Mouse (Mus musculus): ENCODE results near the gene Peli2. TPM values are rescaled to one million over a fixed set of nuclear protein-coding genes. Genes with fewer than 3 reads are reported as not detected.
A peak's percentile ranks its signal among the peaks of the same experiment; 100 is the strongest.

The Peli2 gene
- polyA plus RNA-seq, 1 experiment from 2014 or later = 11.2 TPM

DNA sequence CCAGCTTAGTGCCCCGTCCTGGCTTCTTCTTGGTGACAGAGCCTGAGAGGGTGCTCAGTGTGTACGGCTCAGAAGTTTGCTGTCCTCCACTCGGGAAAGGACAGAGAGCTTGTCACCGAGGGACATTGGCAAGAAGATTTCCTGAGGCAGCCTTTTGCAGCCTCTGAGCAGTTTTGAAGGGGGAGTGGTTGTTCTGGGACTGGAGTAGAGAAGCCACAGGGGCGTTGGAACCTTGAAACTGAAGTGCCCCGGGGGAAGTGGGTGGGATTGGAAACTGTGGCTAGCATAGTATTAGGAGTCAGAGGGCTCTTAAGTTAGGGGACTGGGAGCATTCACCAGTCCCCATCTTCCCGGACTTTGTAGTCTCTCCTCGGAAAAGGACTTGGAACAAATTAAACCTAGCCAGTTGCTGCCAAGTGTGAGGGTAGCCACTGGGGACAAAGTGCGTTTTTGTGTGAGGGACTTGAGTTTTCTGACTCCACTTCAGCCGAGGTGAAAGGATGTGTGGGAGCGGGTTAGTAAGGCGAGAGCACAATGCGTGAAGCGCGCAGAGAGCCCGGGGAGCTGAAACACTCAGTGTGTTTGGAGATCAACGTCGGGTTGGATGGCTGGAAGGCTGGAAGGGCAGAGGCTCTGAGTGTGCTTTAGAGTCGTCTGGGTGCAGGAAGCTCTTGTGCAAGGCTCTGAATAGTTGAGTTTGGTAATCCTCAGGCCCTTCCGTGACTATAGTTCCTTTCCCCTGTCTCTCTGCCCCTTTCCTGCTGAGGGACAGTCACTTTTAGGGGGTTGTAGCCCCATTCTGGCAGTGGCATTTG, 10.3 kb downstream of the Peli2 start:
- Histone ChIP-seq H3K4me3 (ENCODE audit: low read depth, low read length) (no peak overlapping the region), H3K36me3 (ENCODE audit: control insufficient read depth, insufficient read depth, low read length) (no peaks in the 10 kb centered on the region), H3K4me1 (ENCODE audit: control insufficient read depth, insufficient read depth, low read length) (peaks cover 41% of the 10 kb centered on the region), H3K9me3 (ENCODE audit: control insufficient read depth, low read depth, low read length) (no peaks in the 10 kb centered on the region), H3K27ac (ENCODE audit: low read length) (peak overlapping the region; percentile 44; the same call in 1 of the 2 replicates), H3K4me2 (replicated peaks; ENCODE audit: low read depth, low read length) (no peak overlapping the region), H3K9ac (replicated peaks; ENCODE audit: low read depth, low read length) (no peak overlapping the region), H3K27me3 (ENCODE audit: control insufficient read depth, insufficient read depth, low read length) (no peaks in the 10 kb centered on the region)
- WGBS = 57% methylated on average over 20 of the region's 20 CpGs
- no peak for ATAC-seq (ENCODE audit: insufficient number of reproducible peaks, insufficient read depth, low FRiP score, low read depth)

DNA sequence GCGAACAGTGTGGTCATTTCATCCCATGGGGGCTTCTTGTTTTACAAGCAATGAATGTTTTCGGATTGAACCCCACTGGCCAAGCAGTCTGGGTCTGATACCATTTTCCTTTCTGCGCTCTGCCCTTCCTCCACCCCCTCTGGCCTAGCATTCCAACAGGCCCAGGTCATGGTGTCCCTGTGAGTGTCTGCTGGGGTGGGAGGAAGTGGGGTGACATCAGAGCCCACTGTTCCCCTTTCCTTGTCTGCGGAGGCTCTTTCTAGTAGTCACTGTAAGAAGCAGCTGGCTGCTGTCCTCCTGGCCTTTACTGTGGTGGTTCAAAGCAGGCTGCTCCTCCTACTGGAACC, 10.9 kb downstream of the Peli2 start:
- Histone ChIP-seq H3K4me3 (ENCODE audit: low read depth, low read length) (no peak overlapping the region), H3K36me3 (ENCODE audit: control insufficient read depth, insufficient read depth, low read length) (no peaks in the 10 kb centered on the region), H3K4me1 (ENCODE audit: control insufficient read depth, insufficient read depth, low read length) (peaks cover 45% of the 10 kb centered on the region), H3K27me3 (ENCODE audit: control insufficient read depth, insufficient read depth, low read length) (no peaks in the 10 kb centered on the region), H3K9me3 (ENCODE audit: control insufficient read depth, low read depth, low read length) (no peaks in the 10 kb centered on the region), H3K27ac (ENCODE audit: low read length) (peak overlapping the region; percentile 44; the same call in 1 of the 2 replicates), H3K9ac (replicated peaks; ENCODE audit: low read depth, low read length) (no peak overlapping the region), H3K4me2 (replicated peaks; ENCODE audit: low read depth, low read length) (no peak overlapping the region)
- WGBS = 61% methylated on average over 4 of the region's 4 CpGs
- ATAC-seq (ENCODE audit: insufficient number of reproducible peaks, insufficient read depth, low FRiP score, low read depth) = 0 out of 2 replicates have a peak, but pooled peaks have one; percentile 43

DNA sequence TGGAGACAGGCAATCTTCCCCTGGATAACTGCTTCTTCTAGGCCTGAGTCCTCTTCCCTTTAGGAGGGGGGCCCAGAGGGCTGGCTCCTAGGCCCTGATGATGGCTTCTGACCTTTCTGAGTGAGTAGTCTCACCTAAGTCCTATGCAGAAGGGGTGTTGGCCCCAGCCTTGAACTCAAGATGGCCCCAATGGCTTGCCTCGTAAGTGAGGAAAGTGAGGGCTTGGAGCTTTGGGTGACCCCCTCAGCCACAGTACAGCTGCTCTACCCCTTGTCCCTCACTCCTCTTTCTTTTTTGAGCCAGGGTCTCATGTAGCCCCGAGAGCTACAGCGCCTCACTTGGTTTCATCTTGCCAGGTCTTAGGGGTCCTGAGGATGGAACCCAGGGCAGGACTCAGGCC, 11.6 kb downstream of the Peli2 start:
- Histone ChIP-seq H3K4me2 (replicated peaks; ENCODE audit: low read depth, low read length) (no peak overlapping the region), H3K4me3 (ENCODE audit: low read depth, low read length) (no peak overlapping the region), H3K27ac (ENCODE audit: low read length) (0 out of 2 replicates have a peak overlapping the region, but pooled peaks have one; percentile 2), H3K27me3 (ENCODE audit: control insufficient read depth, insufficient read depth, low read length) (no peaks in the 10 kb centered on the region), H3K9me3 (ENCODE audit: control insufficient read depth, low read depth, low read length) (no peaks in the 10 kb centered on the region), H3K9ac (replicated peaks; ENCODE audit: low read depth, low read length) (no peak overlapping the region), H3K36me3 (ENCODE audit: control insufficient read depth, insufficient read depth, low read length) (no peaks in the 10 kb centered on the region), H3K4me1 (ENCODE audit: control insufficient read depth, insufficient read depth, low read length) (peaks cover 52% of the 10 kb centered on the region)
- no peak for ATAC-seq (ENCODE audit: insufficient number of reproducible peaks, insufficient read depth, low FRiP score, low read depth)
- WGBS = 79% methylated on average over 3 of the region's 3 CpGs

DNA sequence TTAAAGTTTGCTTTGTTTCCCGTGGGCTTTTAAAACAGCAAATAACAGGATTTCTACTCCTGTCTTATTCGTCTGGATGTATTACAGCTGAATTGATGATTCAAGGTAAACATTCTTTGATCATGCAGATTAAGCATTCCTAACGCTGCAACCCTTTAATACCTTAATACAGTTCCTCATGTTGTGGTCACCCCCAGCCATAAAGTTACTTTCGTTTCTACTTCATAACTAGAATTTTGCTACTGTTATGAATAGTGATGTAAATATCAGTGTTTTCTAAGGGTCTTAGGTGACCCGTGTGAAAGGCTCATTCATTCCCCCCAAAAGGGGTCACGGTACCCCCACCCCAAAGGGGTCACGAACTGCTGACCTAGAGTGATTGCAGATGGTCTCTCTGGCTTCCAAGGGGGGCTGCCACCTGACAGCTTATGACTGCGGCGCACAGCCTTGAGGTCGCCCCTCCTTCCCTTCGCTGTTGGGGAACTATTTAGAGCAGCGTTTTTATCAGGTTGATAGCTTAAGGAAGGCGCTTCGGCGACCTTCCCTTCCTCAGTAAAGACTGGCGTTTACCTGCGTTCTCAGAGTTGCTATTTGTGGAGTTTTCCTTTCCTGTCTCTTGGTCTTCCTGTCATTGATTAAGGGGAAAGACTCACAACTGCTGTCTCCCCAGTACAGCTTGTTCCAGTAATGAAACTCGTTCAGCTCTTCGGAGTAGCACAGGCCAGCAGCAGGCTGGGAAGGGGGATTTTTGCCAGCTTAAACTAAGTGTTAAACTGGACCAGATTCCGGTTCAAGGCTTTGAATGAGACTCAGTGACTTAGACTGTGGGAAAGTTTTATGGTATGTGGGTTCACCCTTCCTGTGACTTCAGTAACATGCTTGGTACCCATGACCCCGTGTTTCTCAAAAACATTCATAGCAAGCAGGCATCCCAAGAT, 12.5 kb downstream of the Peli2 start:
- peaks cover 57% of the 10 kb centered on the region for H3K4me1 ChIP-seq (ENCODE audit: control insufficient read depth, insufficient read depth, low read length)
- peak overlapping the region; percentile 12; the same call in 1 of the 2 replicates for H3K4me2 ChIP-seq (replicated peaks; ENCODE audit: low read depth, low read length)
- no peaks in the 10 kb centered on the region for H3K9me3 ChIP-seq (ENCODE audit: control insufficient read depth, low read depth, low read length)
- H3K36me3 ChIP-seq (ENCODE audit: control insufficient read depth, insufficient read depth, low read length) = no peaks in the 10 kb centered on the region
- WGBS = 16% methylated on average over 21 of the region's 21 CpGs
- H3K9ac ChIP-seq (replicated peaks; ENCODE audit: low read depth, low read length) = no peak overlapping the region
- H3K4me3 ChIP-seq (ENCODE audit: low read depth, low read length) = no peak overlapping the region
- no peaks in the 10 kb centered on the region for H3K27me3 ChIP-seq (ENCODE audit: control insufficient read depth, insufficient read depth, low read length)
- no peak for ATAC-seq (ENCODE audit: insufficient number of reproducible peaks, insufficient read depth, low FRiP score, low read depth)
- no peak overlapping the region for H3K27ac ChIP-seq (ENCODE audit: low read length)

DNA sequence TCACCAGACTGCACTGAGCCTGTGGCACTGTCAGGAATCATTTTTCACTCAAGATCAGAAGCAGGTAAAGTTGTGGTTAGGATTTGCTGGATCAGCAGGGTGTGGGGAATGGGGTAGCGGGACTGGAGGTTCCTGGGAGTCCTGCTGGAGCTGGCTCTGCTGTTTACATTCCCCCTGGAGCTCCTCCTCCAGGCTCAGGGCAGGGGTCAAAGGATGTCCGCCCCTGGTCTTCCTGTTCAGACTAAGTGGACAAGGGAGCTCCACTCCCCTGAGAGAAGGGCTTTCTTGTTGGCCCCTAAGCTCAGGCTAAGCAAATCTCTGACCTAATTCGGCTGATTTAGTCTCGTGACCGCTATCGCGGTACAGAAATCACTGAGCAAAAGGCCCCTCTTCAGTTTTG, 13.7 kb downstream of the Peli2 start:
- Histone ChIP-seq H3K27me3 (ENCODE audit: control insufficient read depth, insufficient read depth, low read length) (no peaks in the 10 kb centered on the region), H3K9ac (replicated peaks; ENCODE audit: low read depth, low read length) (no peak overlapping the region), H3K27ac (ENCODE audit: low read length) (peak overlapping the region; percentile 55; the same call in 1 of the 2 replicates), H3K4me2 (replicated peaks; ENCODE audit: low read depth, low read length) (peak overlapping the region; percentile 26; the same call in 1 of the 2 replicates), H3K4me1 (ENCODE audit: control insufficient read depth, insufficient read depth, low read length) (peaks cover 57% of the 10 kb centered on the region), H3K36me3 (ENCODE audit: control insufficient read depth, insufficient read depth, low read length) (no peaks in the 10 kb centered on the region), H3K9me3 (ENCODE audit: control insufficient read depth, low read depth, low read length) (no peaks in the 10 kb centered on the region), H3K4me3 (ENCODE audit: low read depth, low read length) (no peak overlapping the region)
- 20% methylated on average over 7 of the region's 7 CpGs for WGBS
- peak; percentile 47; the same call in 1 of the 2 replicates for ATAC-seq (ENCODE audit: insufficient number of reproducible peaks, insufficient read depth, low FRiP score, low read depth)

DNA sequence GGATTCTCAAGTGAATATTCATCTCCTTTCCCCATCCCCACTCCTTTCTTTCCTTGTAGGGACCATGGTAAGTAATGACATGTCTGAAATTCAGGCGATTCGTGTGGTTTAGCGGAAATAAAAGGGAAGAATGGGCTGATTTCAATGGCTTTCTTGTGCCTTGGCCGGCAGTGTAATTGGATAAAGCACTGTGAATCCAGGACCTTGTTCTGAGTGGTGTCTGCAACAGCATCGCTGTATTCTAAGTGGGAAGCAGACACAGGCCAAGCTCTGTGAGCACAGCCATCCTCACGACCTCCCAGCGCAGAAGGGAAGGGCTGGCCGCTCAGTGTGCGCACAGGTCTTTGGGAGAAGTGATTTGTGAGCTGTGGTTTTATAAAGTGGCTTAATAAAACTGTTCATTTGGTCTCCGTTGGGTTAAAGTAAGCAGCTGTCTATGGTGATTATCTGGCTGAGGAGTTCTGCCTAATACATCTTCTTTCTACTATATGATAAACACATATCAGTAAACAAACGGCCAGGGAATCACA, 15.3 kb downstream of the Peli2 start:
- no peak overlapping the region for H3K27ac ChIP-seq (ENCODE audit: low read length)

DNA sequence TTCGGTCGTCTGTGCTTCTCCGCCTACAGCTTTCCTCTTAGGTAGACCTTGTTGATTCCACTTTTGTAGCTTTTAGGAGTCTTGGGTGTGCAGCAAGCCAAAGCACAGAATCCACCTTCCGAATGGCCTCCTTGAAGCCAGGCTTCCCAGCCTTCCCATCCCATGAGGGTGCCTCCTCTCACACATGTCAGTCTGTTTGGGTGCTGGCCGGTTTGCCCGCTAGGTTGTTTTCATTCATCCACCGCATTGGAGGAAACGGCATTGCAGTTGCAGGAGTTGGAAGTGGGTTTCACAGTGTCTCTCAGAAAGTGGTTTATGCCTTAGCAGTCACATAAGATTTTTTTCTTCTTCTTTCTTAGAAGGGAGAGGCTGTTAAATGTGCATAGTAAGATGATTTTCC, 17.1 kb downstream of the Peli2 start:
- Histone ChIP-seq H3K27ac (ENCODE audit: low read length) (no peak overlapping the region), H3K36me3 (ENCODE audit: control insufficient read depth, insufficient read depth, low read length) (no peaks in the 10 kb centered on the region), H3K4me1 (ENCODE audit: control insufficient read depth, insufficient read depth, low read length) (peaks cover 43% of the 10 kb centered on the region), H3K4me3 (ENCODE audit: low read depth, low read length) (no peak overlapping the region), H3K9me3 (ENCODE audit: control insufficient read depth, low read depth, low read length) (no peaks in the 10 kb centered on the region), H3K9ac (replicated peaks; ENCODE audit: low read depth, low read length) (no peak overlapping the region), H3K4me2 (replicated peaks; ENCODE audit: low read depth, low read length) (no peak overlapping the region), H3K27me3 (ENCODE audit: control insufficient read depth, insufficient read depth, low read length) (no peaks in the 10 kb centered on the region)
- no peak for ATAC-seq (ENCODE audit: insufficient number of reproducible peaks, insufficient read depth, low FRiP score, low read depth)
- 63% methylated on average over 8 of the region's 8 CpGs for WGBS

More for the DNA sequence above, 15.3 kb downstream of the Peli2 start:
- H3K9me3 ChIP-seq (ENCODE audit: control insufficient read depth, low read depth, low read length) = no peaks in the 10 kb centered on the region
- H3K27me3 ChIP-seq (ENCODE audit: control insufficient read depth, insufficient read depth, low read length) = no peaks in the 10 kb centered on the region
- no peaks in the 10 kb centered on the region for H3K36me3 ChIP-seq (ENCODE audit: control insufficient read depth, insufficient read depth, low read length)
- H3K4me2 ChIP-seq (replicated peaks; ENCODE audit: low read depth, low read length) = no peak overlapping the region
- 58% methylated on average over 11 of the region's 11 CpGs for WGBS
- ATAC-seq (ENCODE audit: insufficient number of reproducible peaks, insufficient read depth, low FRiP score, low read depth) = no peak
- H3K9ac ChIP-seq (replicated peaks; ENCODE audit: low read depth, low read length) = no peak overlapping the region
- no peak overlapping the region for H3K4me3 ChIP-seq (ENCODE audit: low read depth, low read length)
- peaks cover 57% of the 10 kb centered on the region for H3K4me1 ChIP-seq (ENCODE audit: control insufficient read depth, insufficient read depth, low read length)

DNA sequence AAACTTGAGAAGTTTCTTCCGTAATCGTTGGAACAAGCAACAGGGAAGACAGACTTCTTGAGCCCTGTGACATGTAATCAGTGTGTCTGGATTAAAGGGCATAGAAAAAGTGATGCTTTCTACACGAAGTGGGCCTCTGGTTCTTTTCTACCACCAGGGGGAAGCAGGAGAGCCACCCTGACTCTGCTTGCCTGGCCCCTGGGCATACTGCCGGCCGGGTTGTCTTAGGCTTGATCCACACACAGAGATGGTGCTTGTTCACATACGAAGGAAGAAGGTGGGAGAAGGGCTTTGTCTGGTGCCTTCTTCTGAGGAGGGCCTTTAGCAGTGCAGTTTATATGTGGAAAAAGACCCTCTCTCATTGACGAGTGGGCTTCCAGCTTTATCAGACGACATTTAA, 17.5 kb downstream of the Peli2 start:
- Histone ChIP-seq H3K36me3 (ENCODE audit: control insufficient read depth, insufficient read depth, low read length) (no peaks in the 10 kb centered on the region), H3K4me3 (ENCODE audit: low read depth, low read length) (no peak overlapping the region), H3K9me3 (ENCODE audit: control insufficient read depth, low read depth, low read length) (no peaks in the 10 kb centered on the region), H3K4me2 (replicated peaks; ENCODE audit: low read depth, low read length) (no peak overlapping the region), H3K27ac (ENCODE audit: low read length) (no peak overlapping the region), H3K4me1 (ENCODE audit: control insufficient read depth, insufficient read depth, low read length) (peaks cover 42% of the 10 kb centered on the region), H3K27me3 (ENCODE audit: control insufficient read depth, insufficient read depth, low read length) (no peaks in the 10 kb centered on the region), H3K9ac (replicated peaks; ENCODE audit: low read depth, low read length) (no peak overlapping the region)
- ATAC-seq (ENCODE audit: insufficient number of reproducible peaks, insufficient read depth, low FRiP score, low read depth) = no peak
- WGBS = 46% methylated on average over 8 of the region's 8 CpGs
